Mouse (Mus musculus) ES-E14 (cell line): Measurements from ENCODE around the gene Gal3st1. TPM values are rescaled to one million over a fixed set of nuclear protein-coding genes. Genes with fewer than 3 reads are reported as not detected.

ENCODE experiments used
- DNase-seq: peaks from one replicate; pipeline ENCODE4 v3.0.0-alpha.2; 2013; ENCODE audit warnings: low read depth, low spot score
- H3K27ac ChIP-seq: 2 replicates; pipeline ENCODE4 v1.5.1; 2012; ENCODE audit warnings: low read depth, mild to moderate bottlenecking, low read length, moderate library complexity, mixed read lengths; ENCODE audit not compliant: poor library complexity, insufficient read depth, severe bottlenecking
- H3K36me3 ChIP-seq: 2 replicates; pipeline ENCODE4 v1.6.1; 2012; ENCODE audit warnings: mild to moderate bottlenecking, low read length, moderate library complexity, mixed read lengths; ENCODE audit not compliant: control insufficient read depth, poor library complexity, insufficient read depth, severe bottlenecking
- H3K4me1 ChIP-seq, 2 experiments: fragments of 150-350 bp in 1 of 2; sonication (generic) in 1 of 2; 2 replicates each; pipeline ENCODE4 v1.6.1; 2012; ENCODE audit warnings: low read length in 2 of 2, mild to moderate bottlenecking in 1 of 2, mixed read lengths in 1 of 2; ENCODE audit not compliant: control insufficient read depth in 2 of 2, insufficient read depth in 2 of 2, poor library complexity in 1 of 2
- H3K4me3 ChIP-seq, 2 experiments: fragments of 150-350 bp in 1 of 2; sonication (generic) in 1 of 2; 2 replicates each; pipeline ENCODE4 v1.5.1; 2012; ENCODE audit warnings: low read length in 2 of 2, low read depth in 1 of 2, mild to moderate bottlenecking in 1 of 2, mixed read lengths in 1 of 2; ENCODE audit not compliant: insufficient read depth in 1 of 2, poor library complexity in 1 of 2, severe bottlenecking in 1 of 2
- H3K9ac ChIP-seq: 2 replicates; pipeline ENCODE4 v1.6.1; 2012; ENCODE audit warnings: low read depth, mild to moderate bottlenecking, low read length, mixed read lengths; ENCODE audit not compliant: poor library complexity, insufficient read depth, severe bottlenecking
- H3K9me3 ChIP-seq: fragments of 150-350 bp; sonication (generic); 2 replicates; pipeline ENCODE4 v1.6.1; 2012; ENCODE audit warnings: low read depth, mild to moderate bottlenecking, low read length; ENCODE audit not compliant: control insufficient read depth, insufficient read depth
- CHD2 ChIP-seq: IDR thresholded peaks from 2 replicates; pipeline ENCODE4 v1.6.1; 2014; ENCODE audit warnings: mild to moderate bottlenecking, low read depth, low read length, inconsistent platforms
- HCFC1 ChIP-seq: IDR thresholded peaks from 2 replicates; pipeline ENCODE4 v1.6.1; 2012; ENCODE audit warnings: low read length, inconsistent platforms, borderline replicate concordance; ENCODE audit not compliant: insufficient read depth
- MAFK ChIP-seq: IDR thresholded peaks from 2 replicates; pipeline ENCODE4 v1.6.1; 2014; ENCODE audit warnings: mild to moderate bottlenecking, low read depth, low read length, inconsistent platforms; ENCODE audit not compliant: insufficient read depth
- ZC3H11A ChIP-seq: IDR thresholded peaks from 2 replicates; pipeline ENCODE4 v1.6.1; 2012; ENCODE audit warnings: low read depth, mild to moderate bottlenecking, inconsistent platforms, low read length, borderline replicate concordance
- ZNF384 ChIP-seq: IDR thresholded peaks from 2 replicates; pipeline ENCODE4 v1.6.1; 2012; ENCODE audit warnings: low read depth, low read length, inconsistent platforms
- in situ Hi-C, 2 experiments: fragments of 600-800 bp; cut with MboI; formaldehyde crosslinking; loops; one replicate each; pipeline ENCODE4 v1.15.1; 2025; ENCODE audit warnings: low sequenced_read_pairs in 2 of 2, inconsistent platforms in 1 of 2; ENCODE audit not compliant: unreplicated experiment in 2 of 2
- total RNA-seq: library from RNA; depleted of rRNA; stranded (reverse); fragments of 300-350 nt; gene quantifications from 2 replicates; pipeline ENCODE4 v1.2.3, GENCODE M21; 2012

Gene Gal3st1
- total RNA-seq, 1 experiment = 4.9 TPM

- H3K27ac ChIP-seq = no peak overlapping the region
- H3K9me3 ChIP-seq = no peaks in the 10 kb centered on the region
- peaks cover 5% of the 10 kb centered on the region for H3K36me3 ChIP-seq
- H3K4me3 ChIP-seq = peak overlapping the region; percentile 64 to 73
- H3K4me1 ChIP-seq = peaks cover 0 to 13% of the 10 kb centered on the region in 2 experiments; a peak in 1 of 4 replicates
- TF ChIP-seq CHD2 (no peak), MAFK (no peak), ZNF384 (no peak), ZC3H11A (no peak), HCFC1 (no peak)
- H3K9ac ChIP-seq = peak overlapping the region; percentile 54
- in situ Hi-C loops = no loop called here
- no peak for DNase-seq
These were observed 668 bp downstream of the Gal3st1 start for GRCm38 (mm10) chr11:3983863-3984745.

GRCm38 (mm10) chr11:3989748-3990147, 6.3 kb downstream of the Gal3st1 start:
- DNase-seq = no peak
- H3K9ac ChIP-seq = no peak overlapping the region
- no peaks in the 10 kb centered on the region for H3K9me3 ChIP-seq
- TF ChIP-seq HCFC1 = no peak
- TF ChIP-seq ZC3H11A = no peak
- TF ChIP-seq MAFK = no peak
- TF ChIP-seq CHD2 = no peak
- no peak for TF ChIP-seq ZNF384
- H3K4me3 ChIP-seq = no peak overlapping the region
- H3K27ac ChIP-seq = no peak overlapping the region
- H3K4me1 ChIP-seq = peaks cover 0 to 10% of the 10 kb centered on the region in 2 experiments; a peak in 1 of 4 replicates
- in situ Hi-C loops = no loop called here
- H3K36me3 ChIP-seq = no peaks in the 10 kb centered on the region

- peaks cover 0 to 9% of the 10 kb centered on the region in 2 experiments; a peak in 1 of 4 replicates for H3K4me1 ChIP-seq
- in situ Hi-C loops = no loop called here
- H3K36me3 ChIP-seq = no peaks in the 10 kb centered on the region
- no peak overlapping the region for H3K4me3 ChIP-seq
- H3K27ac ChIP-seq = no peak overlapping the region
- no peaks in the 10 kb centered on the region for H3K9me3 ChIP-seq
- H3K9ac ChIP-seq = no peak overlapping the region
- no peak for TF ChIP-seq MAFK
- TF ChIP-seq ZC3H11A = no peak
- TF ChIP-seq ZNF384 = no peak
- TF ChIP-seq HCFC1 = no peak
- no peak for TF ChIP-seq CHD2
- DNase-seq = no peak
These were observed 9.7 kb downstream of the Gal3st1 start for GRCm38 (mm10) chr11:3993132-3993531.

- H3K9me3 ChIP-seq = no peaks in the 10 kb centered on the region
- in situ Hi-C loops = no loop called here
- no peak overlapping the region for H3K4me3 ChIP-seq
- no peak overlapping the region for H3K9ac ChIP-seq
- TF ChIP-seq HCFC1 = no peak
- TF ChIP-seq MAFK = no peak
- no peak for TF ChIP-seq ZNF384
- no peak for TF ChIP-seq CHD2
- TF ChIP-seq ZC3H11A = no peak
- peaks cover 0 to 9% of the 10 kb centered on the region in 2 experiments; a peak in 1 of 4 replicates for H3K4me1 ChIP-seq
- H3K27ac ChIP-seq = no peak overlapping the region
- no peak for DNase-seq
- H3K36me3 ChIP-seq = no peaks in the 10 kb centered on the region
These were observed 10.5 kb downstream of the Gal3st1 start for GRCm38 (mm10) chr11:3993914-3994313.

- in situ Hi-C loops = no loop called here
- TF ChIP-seq MAFK (no peak), ZC3H11A (no peak), CHD2 (no peak), HCFC1 (no peak), ZNF384 (no peak)
- no peak for DNase-seq
- Histone ChIP-seq H3K4me3 (no peak overlapping the region), H3K9me3 (no peaks in the 10 kb centered on the region), H3K4me1 (peaks cover 0 to 5% of the 10 kb centered on the region in 2 experiments; a peak in 1 of 4 replicates), H3K36me3 (no peaks in the 10 kb centered on the region), H3K9ac (no peak overlapping the region), H3K27ac (no peak overlapping the region)
These were observed 12.1 kb downstream of the Gal3st1 start for GRCm38 (mm10) chr11:3995511-3995910.
